Mouse (Mus musculus) CD4-positive, CD25-positive, alpha-beta regulatory T cell, adult 2 months (primary cell): ENCODE results near the gene Itga1.

Experiments used
- DNase-seq: peaks from one replicate; pipeline ENCODE4 v3.0.0-alpha.2; 2012; ENCODE audit warnings: low read depth, low spot score

Itga1 gene

GRCm38 (mm10) chr13:115101355-115102191 lies at the start of gene Itga1, which contains the start of gene Gm49395:
Gene Itga1, minus strand, starts transcription at chr13:115101964.
Gene Gm49395, minus strand, starts transcription at chr13:115101921.
- no peak for DNase-seq

GRCm38 (mm10) chr13:115150602-115151001 lies 48.8 kb upstream of the Itga1 start:
- no peak for DNase-seq

DNA sequence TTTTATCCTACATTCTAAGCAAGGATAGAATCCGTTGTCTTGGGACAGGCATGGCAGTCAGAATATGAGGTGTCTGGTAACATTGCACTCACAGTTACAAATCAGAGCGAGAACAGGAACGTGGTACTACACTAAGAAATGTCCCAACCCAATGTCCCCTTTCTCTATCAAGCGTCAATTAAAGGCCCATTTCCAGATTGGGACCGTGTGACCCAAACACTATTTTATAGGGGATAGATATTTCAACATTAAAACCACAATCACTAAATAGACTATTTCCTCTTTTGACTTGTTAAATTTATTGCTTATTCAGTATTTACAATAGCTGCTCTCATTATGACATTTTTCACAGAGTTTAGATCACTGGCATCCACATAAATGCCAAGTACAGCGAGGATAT lies 48.1 kb upstream of the Itga1 start:
- no peak for DNase-seq

GRCm38 (mm10) chr13:115143575-115143974 lies 41.8 kb upstream of the Itga1 start:
- DNase-seq: no peak

GRCm38 (mm10) chr13:115142066-115142465 lies 40.3 kb upstream of the Itga1 start:
- DNase-seq: no peak

GRCm38 (mm10) chr13:115138513-115138912 lies 36.7 kb upstream of the Itga1 start:
- DNase-seq: no peak

DNA sequence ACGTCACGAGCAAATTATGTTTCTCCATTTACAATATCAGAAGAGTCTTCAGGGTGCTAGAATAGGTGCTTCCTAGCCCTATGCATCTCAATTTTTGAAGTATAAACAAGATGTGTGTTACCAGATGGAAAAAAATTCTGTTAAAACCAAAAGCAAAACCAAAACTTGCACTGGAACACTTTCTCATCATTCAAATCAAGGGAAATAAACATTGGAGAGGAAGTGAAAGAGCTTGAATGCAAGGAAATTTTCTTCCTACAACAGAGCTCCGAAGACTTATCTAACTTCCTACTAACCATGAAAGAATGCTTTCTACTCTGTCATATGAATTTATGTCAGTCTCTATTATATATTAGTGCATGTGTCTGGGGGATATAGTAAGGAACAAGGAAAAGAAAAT lies 35.0 kb upstream of the Itga1 start:
- DNase-seq: no peak

GRCm38 (mm10) chr13:115132435-115132834 lies 30.7 kb upstream of the Itga1 start:
- no peak for DNase-seq

GRCm38 (mm10) chr13:115131381-115131780 lies 29.6 kb upstream of the Itga1 start:
- no peak for DNase-seq

DNA sequence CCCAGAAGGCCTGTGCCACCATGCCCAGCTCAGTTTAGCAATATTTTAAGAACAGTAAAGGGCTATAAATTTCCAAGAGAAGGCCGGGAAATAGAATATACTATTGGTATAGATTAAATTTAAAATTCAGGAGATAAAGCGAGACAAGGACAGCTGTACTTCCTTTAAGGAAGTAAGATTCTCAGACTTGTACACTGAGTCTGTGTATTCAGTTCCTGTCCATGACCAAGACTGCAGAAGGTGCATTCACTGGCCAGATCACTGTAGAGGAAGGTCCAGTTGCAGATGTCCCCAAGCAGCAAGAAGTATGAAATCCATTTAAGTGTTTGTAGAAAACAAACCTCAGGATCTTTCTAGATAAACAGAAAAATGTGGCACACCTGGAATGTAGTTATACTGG lies 28.3 kb upstream of the Itga1 start:
- DNase-seq: no peak

DNA sequence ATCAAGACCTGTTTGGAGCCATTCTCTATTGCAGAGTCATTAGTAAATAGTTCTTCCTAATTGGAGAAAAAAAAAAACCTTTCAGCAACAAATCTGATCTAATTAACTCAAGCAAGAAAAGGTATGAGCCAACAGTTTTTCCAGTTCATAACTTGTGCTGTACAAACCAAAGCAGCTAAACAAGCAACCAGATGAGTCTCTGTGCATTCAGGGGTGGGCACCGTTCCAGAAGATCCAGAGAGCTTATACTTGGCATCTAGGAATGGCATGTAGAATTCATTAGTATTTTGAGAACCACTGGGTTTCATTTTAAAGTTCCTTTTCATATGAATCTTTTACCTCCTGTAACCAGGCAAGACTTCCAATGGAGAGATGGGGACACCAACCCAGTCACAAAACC lies 26.1 kb upstream of the Itga1 start:
- no peak for DNase-seq

DNA sequence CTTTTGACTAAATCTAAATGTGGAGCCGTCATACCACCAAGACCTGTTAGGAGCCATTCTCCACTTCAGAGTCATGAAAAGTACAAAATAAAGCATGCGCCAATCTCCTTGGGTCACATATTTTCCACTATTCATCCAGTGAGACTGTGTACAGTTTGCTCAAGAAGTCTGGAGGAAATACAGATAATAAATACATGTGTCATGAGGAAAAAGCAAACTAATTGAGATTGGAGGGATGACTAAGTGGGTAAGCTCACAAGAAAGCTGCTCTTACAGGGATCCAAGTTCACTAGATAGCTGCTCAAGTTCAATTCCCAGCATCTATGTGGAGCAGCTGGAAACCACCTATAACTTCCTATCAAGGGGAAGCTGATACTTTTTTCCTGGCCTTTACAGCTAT lies 24.8 kb upstream of the Itga1 start:
- no peak for DNase-seq

DNA sequence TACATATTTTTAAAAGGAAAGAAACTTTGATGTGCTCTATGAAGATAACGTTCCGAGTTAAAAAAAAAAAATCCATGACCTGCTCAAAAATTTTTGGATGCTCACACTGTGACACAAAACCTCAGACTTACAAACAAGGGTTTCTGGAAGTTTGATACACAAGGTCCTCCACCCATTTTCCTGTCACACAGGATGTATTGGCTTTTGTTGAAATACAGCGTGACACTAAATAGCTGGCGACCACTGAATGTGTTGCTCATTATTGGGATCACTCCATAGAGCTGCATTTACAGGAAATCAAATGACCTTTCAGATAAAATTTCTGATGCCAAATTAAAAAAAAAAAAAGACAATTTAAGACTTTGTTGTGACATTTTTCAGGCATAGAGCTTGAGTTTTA lies 23.4 kb upstream of the Itga1 start:
- DNase-seq: no peak

DNA sequence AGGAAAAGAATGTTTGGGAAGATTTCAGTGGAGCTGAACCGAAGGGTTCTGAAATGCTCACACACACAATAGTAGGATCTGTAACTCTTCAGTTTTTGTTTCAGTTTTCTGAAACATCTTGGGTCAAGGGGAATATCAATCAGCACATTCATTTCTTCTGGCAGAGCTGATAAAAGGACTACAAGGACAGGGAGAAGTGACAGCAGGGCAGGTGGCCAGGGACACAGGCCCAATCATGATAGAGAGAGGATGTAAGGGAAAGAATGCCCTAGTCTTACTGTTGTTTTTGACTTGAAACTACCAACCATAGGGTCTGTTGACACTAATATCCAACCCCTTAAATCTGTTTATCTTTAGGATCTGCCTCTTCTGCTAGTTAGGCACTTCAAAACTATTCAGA lies 22.8 kb upstream of the Itga1 start:
- DNase-seq: no peak

DNA sequence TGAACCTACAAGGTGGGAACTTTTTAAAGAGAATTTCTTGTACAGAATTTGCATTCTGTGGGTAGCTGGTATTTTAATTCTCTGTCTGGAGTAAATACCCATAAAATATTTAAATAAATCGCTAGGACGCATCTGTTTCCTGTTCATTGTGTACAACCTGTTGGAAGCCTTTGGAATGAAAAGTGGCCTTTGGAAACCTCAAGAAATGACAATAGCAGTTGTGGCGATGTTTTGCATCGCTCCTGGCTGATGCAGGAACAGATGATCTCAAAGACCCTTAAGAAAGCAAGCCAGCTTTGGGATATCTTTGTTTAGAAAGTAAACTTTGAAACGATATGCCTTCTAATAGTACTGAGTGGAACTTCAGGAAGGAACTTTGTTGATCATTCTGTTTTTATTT lies 17.0 kb upstream of the Itga1 start:
- DNase-seq: no peak

GRCm38 (mm10) chr13:115118195-115118594 lies 16.4 kb upstream of the Itga1 start:
- no peak for DNase-seq

DNA sequence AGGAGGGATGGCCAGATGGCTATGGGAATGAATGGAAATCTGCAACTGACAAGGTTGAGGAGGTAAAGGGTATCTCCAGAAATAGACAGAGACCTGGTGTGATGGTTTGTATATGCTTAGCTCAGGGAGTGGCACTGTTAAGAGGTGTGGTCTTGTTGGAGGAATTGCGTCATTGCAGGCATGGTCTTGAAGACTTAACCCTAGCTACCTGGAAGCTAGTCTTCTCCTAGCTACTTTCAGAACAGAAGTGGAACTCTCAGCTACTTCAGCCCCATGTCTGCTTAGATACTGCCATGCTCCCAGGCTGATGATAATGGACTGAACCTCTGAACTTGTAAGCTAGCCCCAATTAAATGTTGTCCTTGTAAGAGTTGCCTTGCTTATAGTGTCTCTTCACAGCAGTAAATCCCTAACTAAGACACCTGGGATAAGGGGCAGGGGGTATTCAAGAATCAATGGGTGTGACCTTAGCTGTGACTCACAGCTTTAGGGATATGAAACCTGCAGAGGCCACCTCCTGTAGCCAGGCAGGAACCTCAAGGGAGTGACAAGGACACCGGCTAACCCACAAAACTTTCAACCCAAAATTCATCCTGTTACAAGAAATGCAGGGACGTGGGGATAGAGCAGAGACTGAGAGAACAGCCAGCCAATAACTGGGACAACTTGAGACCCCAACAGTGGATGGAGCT lies 15.3 kb upstream of the Itga1 start:
- DNase-seq: no peak

DNA sequence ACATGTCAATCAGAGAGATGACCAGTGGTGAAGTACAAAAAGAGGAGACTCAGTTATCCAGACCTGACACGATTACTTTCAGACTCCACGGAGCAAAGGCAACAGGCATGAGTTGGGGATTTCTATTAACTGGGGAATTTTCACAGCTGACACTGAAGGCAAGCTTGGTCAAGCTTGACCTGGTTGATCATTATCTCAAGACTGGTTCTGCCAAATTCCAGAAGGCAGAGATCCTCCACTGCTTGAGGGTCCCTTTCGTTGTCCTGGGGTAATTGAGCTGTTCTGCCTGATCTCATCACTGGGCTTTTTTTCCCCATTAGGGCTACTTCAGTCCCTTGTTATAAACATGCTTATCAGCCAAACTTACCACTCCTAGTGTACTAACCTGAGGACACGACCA lies 7.9 kb upstream of the Itga1 start:
- DNase-seq: no peak

GRCm38 (mm10) chr13:115107436-115107835 lies 5.7 kb upstream of the Itga1 start:
- DNase-seq: peak; percentile 20

DNA sequence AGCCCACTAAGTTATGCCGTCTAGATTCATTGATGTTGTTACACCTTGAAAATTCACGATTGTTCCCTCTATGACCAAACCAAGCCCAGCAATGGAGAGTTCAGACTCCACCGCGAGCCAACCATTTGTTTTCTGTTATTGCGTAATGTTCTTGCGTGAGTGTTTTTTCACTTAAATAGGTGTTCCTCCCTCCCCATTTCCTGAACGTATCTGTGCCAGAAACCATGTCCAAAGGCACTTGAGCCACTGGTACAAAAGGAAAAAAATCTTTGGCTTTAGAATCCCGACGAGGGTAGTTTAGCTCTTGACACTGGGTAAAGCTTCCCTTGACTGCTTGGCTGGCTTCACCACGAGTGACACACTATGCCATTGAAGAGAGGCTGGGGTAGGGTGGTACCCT lies 4.4 kb upstream of the Itga1 start:
- no peak for DNase-seq

- no peak for DNase-seq
Observed at GRCm38 (mm10) chr13:115102754-115103153, 990 bp upstream of the Itga1 start.

GRCm38 (mm10) chr13:115100381-115101177 lies 1.2 kb downstream of the Itga1 start:
- no peak for DNase-seq
